Mouse (Mus musculus): ENCODE results near the gene Tmem127. TPM values are rescaled to one million over a fixed set of nuclear protein-coding genes. Genes with fewer than 3 reads are reported as not detected.
A peak's percentile ranks its signal among the peaks of the same experiment; 100 is the strongest.

Tmem127 gene
- total and polyA plus RNA-seq, 3 experiments: 10.3 to 16.6 TPM; not detected in 1

GRCm38 (mm10) chr2:127267854-127268253 lies 20.1 kb downstream of the Tmem127 start:
- TF ChIP-seq RCOR1 (IDR thresholded peaks at IDR 0.05; ENCODE audit: low read depth, low read length) (no peak), SIN3A (IDR thresholded peaks at IDR 0.05; ENCODE audit: low read length) (no peak), CTCF (IDR thresholded peaks at IDR 0.05 in 2 of 3, conservative IDR thresholded peaks at IDR 0.05 in 1 of 3; ENCODE audit: control insufficient read depth in 1 of 3, insufficient read depth in 1 of 3, low read depth in 2 of 3, low read length in 3 of 3, poor library complexity in 1 of 3, severe bottlenecking in 1 of 3) (peak in 2 of 3 experiments; percentile 1 to 9; a peak in 1 of 6 replicates), BHLHE40 (IDR thresholded peaks at IDR 0.05; ENCODE audit: borderline replicate concordance, low read depth, low read length) (no peak)
- Histone ChIP-seq H3K9ac (ENCODE audit: control insufficient read depth, low read depth, low read length, poor library complexity, severe bottlenecking) (no peak overlapping the region), H3K27me3 (ENCODE audit: control insufficient read depth in 1 of 2, insufficient read depth in 2 of 2, low read length in 2 of 2) (no peaks in the 10 kb centered on the region)

GRCm38 (mm10) chr2:127269491-127270299 lies 22.0 kb downstream of the Tmem127 start, which contains the start of gene Stard7:
Stard7 (plus strand) TSS chr2:127270218.
- H3K27ac ChIP-seq (ENCODE audit: control insufficient read depth, low read depth, low read length): peak within 1 kb of the TSS; percentile 62
- TF ChIP-seq TAL1 (IDR thresholded peaks at IDR 0.05; ENCODE audit: low read length): no peak
- TF ChIP-seq HCFC1 (IDR thresholded peaks at IDR 0.05; ENCODE audit: low read depth, low read length): peak; percentile 81
- TF ChIP-seq POLR2A (IDR thresholded peaks at IDR 0.05; ENCODE audit: control insufficient read depth in 1 of 2, insufficient read depth in 1 of 2, low read depth in 1 of 2, low read length in 2 of 2, poor library complexity in 1 of 2): peak in 1 of 2 experiments; percentile 84; a peak in 2 of 4 replicates
- 0 out of 2 replicates have a peak, but pooled peaks have one; percentile 12 for TF ChIP-seq CHD2 (IDR thresholded peaks at IDR 0.05; ENCODE audit: low read length)
- peak; percentile 44; the same call in 1 of the 2 replicates for TF ChIP-seq BHLHE40 (IDR thresholded peaks at IDR 0.05; ENCODE audit: borderline replicate concordance, low read depth, low read length)
- peak; percentile 70 for TF ChIP-seq MAX (IDR thresholded peaks at IDR 0.05; ENCODE audit: low read length)
- peak; percentile 81; the same call in 1 of the 2 replicates for TF ChIP-seq ZMIZ1 (IDR thresholded peaks at IDR 0.05; ENCODE audit: low read depth, low read length)
- no peak for TF ChIP-seq RAD21 (IDR thresholded peaks at IDR 0.05; ENCODE audit: low read depth, low read length)
- peak; percentile 52; the same call in 1 of the 2 replicates for TF ChIP-seq SIN3A (IDR thresholded peaks at IDR 0.05; ENCODE audit: low read length)
- peak; percentile 10; the same call in 1 of the 2 replicates for TF ChIP-seq TCF12 (IDR thresholded peaks at IDR 0.05; ENCODE audit: low read depth, low read length)
- TF ChIP-seq NELFE (IDR thresholded peaks at IDR 0.05; ENCODE audit: low read depth, low read length): peak; percentile 87
- TF ChIP-seq CTCF (IDR thresholded peaks at IDR 0.05 in 2 of 3, conservative IDR thresholded peaks at IDR 0.05 in 1 of 3; ENCODE audit: control insufficient read depth in 1 of 3, insufficient read depth in 1 of 3, low read depth in 2 of 3, low read length in 3 of 3, poor library complexity in 1 of 3, severe bottlenecking in 1 of 3): no peak
- peak; percentile 75 for TF ChIP-seq MXI1 (IDR thresholded peaks at IDR 0.05; ENCODE audit: low read depth, low read length)
- peak; percentile 67; the same call in 1 of the 2 replicates for TF ChIP-seq MYC (IDR thresholded peaks at IDR 0.05; ENCODE audit: low read depth, low read length)
- no peak for TF ChIP-seq SMC3 (IDR thresholded peaks at IDR 0.05; ENCODE audit: low read depth, low read length)
- 0 out of 2 replicates have a peak, but pooled peaks have one; percentile 54 for TF ChIP-seq E2F4 (IDR thresholded peaks at IDR 0.05; ENCODE audit: borderline replicate concordance, low read depth, low read length)
- no peak for TF ChIP-seq ZNF384 (IDR thresholded peaks at IDR 0.05; ENCODE audit: low read depth, low read length)
- TF ChIP-seq MAZ (IDR thresholded peaks at IDR 0.05; ENCODE audit: low read depth, low read length): 0 out of 2 replicates have a peak, but pooled peaks have one; percentile 20
- 0 out of 2 replicates have a peak, but pooled peaks have one; percentile 8 for TF ChIP-seq NRF1 (IDR thresholded peaks at IDR 0.05; ENCODE audit: insufficient read depth, low read depth, low read length, poor library complexity, severe bottlenecking)
- TF ChIP-seq MAFK (IDR thresholded peaks at IDR 0.05; ENCODE audit: borderline replicate concordance, low read depth, low read length): no peak
- H3K4me3 ChIP-seq (ENCODE audit: control insufficient read depth in 1 of 2, insufficient read depth in 1 of 2, low read depth in 2 of 2, low read length in 2 of 2): peak within 1 kb of the TSS; percentile 79 to 96
- H3K36me3 ChIP-seq (ENCODE audit: control insufficient read depth in 1 of 2, insufficient read depth in 2 of 2, low read length in 2 of 2): peaks cover 0 to 12% of the 10 kb centered on the region in 2 experiments; a peak in 2 of 4 replicates
- H3K79me2 ChIP-seq (ENCODE audit: control insufficient read depth, insufficient read depth, low read length, poor library complexity): peaks cover 37% of the 10 kb centered on the region
- H3K9me3 ChIP-seq (replicated peaks; ENCODE audit: insufficient read depth, low read length): no peaks in the 10 kb centered on the region
- no peaks in the 10 kb centered on the region for H3K27me3 ChIP-seq (ENCODE audit: control insufficient read depth in 1 of 2, insufficient read depth in 2 of 2, low read length in 2 of 2)
- peaks cover 0 to 6% of the 10 kb centered on the region in 2 experiments; a peak in 3 of 4 replicates for H3K4me1 ChIP-seq (ENCODE audit: control insufficient read depth in 1 of 2, insufficient read depth in 2 of 2, low read length in 2 of 2)
- H3K9ac ChIP-seq (ENCODE audit: control insufficient read depth, low read depth, low read length, poor library complexity, severe bottlenecking): peak within 1 kb of the TSS; percentile 80
- DNase-seq (ENCODE audit: low read depth, low spot score): peak; percentile 98

More at GRCm38 (mm10) chr2:127267854-127268253, 20.1 kb downstream of the Tmem127 start:
- DNase-seq (ENCODE audit: low read depth, low spot score): no peak
- H3K27ac ChIP-seq (ENCODE audit: control insufficient read depth, low read depth, low read length): no peak overlapping the region
- H3K79me2 ChIP-seq (ENCODE audit: control insufficient read depth, insufficient read depth, low read length, poor library complexity): peaks cover 26% of the 10 kb centered on the region
- peaks cover 0 to 3% of the 10 kb centered on the region in 2 experiments; a peak in 1 of 4 replicates for H3K4me1 ChIP-seq (ENCODE audit: control insufficient read depth in 1 of 2, insufficient read depth in 2 of 2, low read length in 2 of 2)
- H3K4me3 ChIP-seq (ENCODE audit: control insufficient read depth in 1 of 2, insufficient read depth in 1 of 2, low read depth in 2 of 2, low read length in 2 of 2): no peak overlapping the region
- H3K9me3 ChIP-seq (replicated peaks; ENCODE audit: insufficient read depth, low read length): no peaks in the 10 kb centered on the region
- peaks cover 0 to 7% of the 10 kb centered on the region in 2 experiments; a peak in 2 of 4 replicates for H3K36me3 ChIP-seq (ENCODE audit: control insufficient read depth in 1 of 2, insufficient read depth in 2 of 2, low read length in 2 of 2)

Measured in MEL (cell line).